Mouse (Mus musculus): Measurements from ENCODE around the gene Cdkal1. TPM values are rescaled to one million over a fixed set of nuclear protein-coding genes. Genes with fewer than 3 reads are reported as not detected.

The Cdkal1 gene
- polyA plus RNA-seq, 1 experiment from 2014 or later, result 35.1 TPM

- peaks cover 31% of the 10 kb centered on the region for H3K4me1 ChIP-seq (ENCODE audit: control insufficient read depth, insufficient read depth, low read length)
- WGBS, result 51% methylated on average over 6 of the region's 6 CpGs
Observed at GRCm38 (mm10) chr13:29368806-29369205, 486.7 kb downstream of the Cdkal1 start.

GRCm38 (mm10) chr13:29364901-29365625 lies 490.4 kb downstream of the Cdkal1 start:
- Histone ChIP-seq H3K4me1 (ENCODE audit: control insufficient read depth, insufficient read depth, low read length) (peaks cover 7% of the 10 kb centered on the region), H3K9ac (ENCODE audit: low read length) (no peak overlapping the region), H3K27me3 (ENCODE audit: control insufficient read depth, insufficient read depth, low read length) (no peaks in the 10 kb centered on the region), H3K4me2 (no peak overlapping the region), H3K27ac (ENCODE audit: low read depth, low read length) (no peak overlapping the region), H3K36me3 (ENCODE audit: control insufficient read depth, insufficient read depth, low read length) (no peaks in the 10 kb centered on the region), H3K4me3 (ENCODE audit: low read depth, low read length) (no peak overlapping the region), H3K9me3 (ENCODE audit: control insufficient read depth, low read length) (no peaks in the 10 kb centered on the region)
- DNase-seq (ENCODE audit: low spot score, missing footprints), result no peak
- ATAC-seq (ENCODE audit: low FRiP score), result no peak
- WGBS, result 90% methylated on average over 13 of the region's 13 CpGs

More at GRCm38 (mm10) chr13:29368806-29369205, 486.7 kb downstream of the Cdkal1 start:
- Histone ChIP-seq H3K4me2 (no peak overlapping the region), H3K9ac (ENCODE audit: low read length) (no peak overlapping the region), H3K27ac (ENCODE audit: low read depth, low read length) (no peak overlapping the region), H3K9me3 (ENCODE audit: control insufficient read depth, low read length) (no peaks in the 10 kb centered on the region), H3K4me3 (ENCODE audit: low read depth, low read length) (no peak overlapping the region), H3K36me3 (ENCODE audit: control insufficient read depth, insufficient read depth, low read length) (no peaks in the 10 kb centered on the region), H3K27me3 (ENCODE audit: control insufficient read depth, insufficient read depth, low read length) (no peaks in the 10 kb centered on the region)
- no peak for DNase-seq (ENCODE audit: low spot score, missing footprints)
- no peak for ATAC-seq (ENCODE audit: low FRiP score)

- 41% methylated on average over 6 of the region's 6 CpGs for WGBS
- no peak for ATAC-seq (ENCODE audit: low FRiP score)
- Histone ChIP-seq H3K36me3 (ENCODE audit: control insufficient read depth, insufficient read depth, low read length) (no peaks in the 10 kb centered on the region), H3K4me1 (ENCODE audit: control insufficient read depth, insufficient read depth, low read length) (peaks cover 4% of the 10 kb centered on the region), H3K27me3 (ENCODE audit: control insufficient read depth, insufficient read depth, low read length) (no peaks in the 10 kb centered on the region), H3K27ac (ENCODE audit: low read depth, low read length) (no peak overlapping the region), H3K4me3 (ENCODE audit: low read depth, low read length) (no peak overlapping the region), H3K4me2 (no peak overlapping the region), H3K9ac (ENCODE audit: low read length) (no peak overlapping the region), H3K9me3 (ENCODE audit: control insufficient read depth, low read length) (no peaks in the 10 kb centered on the region)
- DNase-seq (ENCODE audit: low spot score, missing footprints), result no peak
Observed at GRCm38 (mm10) chr13:29364009-29364408, 491.5 kb downstream of the Cdkal1 start.

GRCm38 (mm10) chr13:29361842-29362241 lies 493.6 kb downstream of the Cdkal1 start:
- no peak overlapping the region for H3K4me2 ChIP-seq
- H3K4me3 ChIP-seq (ENCODE audit: low read depth, low read length), result no peak overlapping the region
- ATAC-seq (ENCODE audit: low FRiP score) (no peak), DNase-seq (ENCODE audit: low spot score, missing footprints) (peak; percentile 70)
- no peak overlapping the region for H3K9ac ChIP-seq (ENCODE audit: low read length)
- no peaks in the 10 kb centered on the region for H3K36me3 ChIP-seq (ENCODE audit: control insufficient read depth, insufficient read depth, low read length)
- no peak overlapping the region for H3K27ac ChIP-seq (ENCODE audit: low read depth, low read length)
- no peaks in the 10 kb centered on the region; the same call in 1 of the 2 replicates for H3K4me1 ChIP-seq (ENCODE audit: control insufficient read depth, insufficient read depth, low read length)
- 90% methylated on average over 4 of the region's 4 CpGs for WGBS
- H3K27me3 ChIP-seq (ENCODE audit: control insufficient read depth, insufficient read depth, low read length), result no peaks in the 10 kb centered on the region
- no peaks in the 10 kb centered on the region for H3K9me3 ChIP-seq (ENCODE audit: control insufficient read depth, low read length)

GRCm38 (mm10) chr13:29360899-29361298 lies 494.6 kb downstream of the Cdkal1 start:
- no peaks in the 10 kb centered on the region for H3K9me3 ChIP-seq (ENCODE audit: control insufficient read depth, low read length)
- H3K4me3 ChIP-seq (ENCODE audit: low read depth, low read length), result no peak overlapping the region
- WGBS, result 85% methylated on average over 10 of the region's 10 CpGs
- H3K4me2 ChIP-seq, result no peak overlapping the region
- H3K27me3 ChIP-seq (ENCODE audit: control insufficient read depth, insufficient read depth, low read length), result no peaks in the 10 kb centered on the region
- no peak overlapping the region for H3K27ac ChIP-seq (ENCODE audit: low read depth, low read length)
- ATAC-seq (ENCODE audit: low FRiP score) (no peak), DNase-seq (ENCODE audit: low spot score, missing footprints) (no peak)
- H3K4me1 ChIP-seq (ENCODE audit: control insufficient read depth, insufficient read depth, low read length), result peaks cover 4% of the 10 kb centered on the region
- no peak overlapping the region for H3K9ac ChIP-seq (ENCODE audit: low read length)
- no peaks in the 10 kb centered on the region for H3K36me3 ChIP-seq (ENCODE audit: control insufficient read depth, insufficient read depth, low read length)

- ATAC-seq (ENCODE audit: low FRiP score) (no peak), DNase-seq (ENCODE audit: low spot score, missing footprints) (no peak)
- Histone ChIP-seq H3K4me2 (no peak overlapping the region), H3K9me3 (ENCODE audit: control insufficient read depth, low read length) (no peaks in the 10 kb centered on the region), H3K4me3 (ENCODE audit: low read depth, low read length) (no peak overlapping the region), H3K4me1 (ENCODE audit: control insufficient read depth, insufficient read depth, low read length) (peaks cover 10% of the 10 kb centered on the region), H3K27me3 (ENCODE audit: control insufficient read depth, insufficient read depth, low read length) (no peaks in the 10 kb centered on the region), H3K9ac (ENCODE audit: low read length) (no peak overlapping the region), H3K36me3 (ENCODE audit: control insufficient read depth, insufficient read depth, low read length) (no peaks in the 10 kb centered on the region), H3K27ac (ENCODE audit: low read depth, low read length) (no peak overlapping the region)
- WGBS, result 72% methylated on average over 1 of the region's 1 CpGs
Observed at GRCm38 (mm10) chr13:29359341-29359740, 496.1 kb downstream of the Cdkal1 start.

- no peaks in the 10 kb centered on the region for H3K27me3 ChIP-seq (ENCODE audit: control insufficient read depth, insufficient read depth, low read length)
- DNase-seq (ENCODE audit: low spot score, missing footprints) (no peak), ATAC-seq (ENCODE audit: low FRiP score) (no peak)
- H3K4me2 ChIP-seq, result no peak overlapping the region
- H3K4me1 ChIP-seq (ENCODE audit: control insufficient read depth, insufficient read depth, low read length), result peaks cover 10% of the 10 kb centered on the region
- WGBS, result 86% methylated on average over 5 of the region's 5 CpGs
- H3K4me3 ChIP-seq (ENCODE audit: low read depth, low read length), result no peak overlapping the region
- H3K36me3 ChIP-seq (ENCODE audit: control insufficient read depth, insufficient read depth, low read length), result no peaks in the 10 kb centered on the region
- H3K27ac ChIP-seq (ENCODE audit: low read depth, low read length), result no peak overlapping the region
- H3K9me3 ChIP-seq (ENCODE audit: control insufficient read depth, low read length), result no peaks in the 10 kb centered on the region
- H3K9ac ChIP-seq (ENCODE audit: low read length), result no peak overlapping the region
Observed at GRCm38 (mm10) chr13:29357483-29357882, 498.0 kb downstream of the Cdkal1 start.

GRCm38 (mm10) chr13:29356158-29356485 lies 499.4 kb downstream of the Cdkal1 start:
- no peaks in the 10 kb centered on the region for H3K36me3 ChIP-seq (ENCODE audit: control insufficient read depth, insufficient read depth, low read length)
- H3K4me1 ChIP-seq (ENCODE audit: control insufficient read depth, insufficient read depth, low read length), result peaks cover 10% of the 10 kb centered on the region
- H3K9ac ChIP-seq (ENCODE audit: low read length), result no peak overlapping the region
- H3K27me3 ChIP-seq (ENCODE audit: control insufficient read depth, insufficient read depth, low read length), result no peaks in the 10 kb centered on the region
- no peak for DNase-seq (ENCODE audit: low spot score, missing footprints)
- no peaks in the 10 kb centered on the region for H3K9me3 ChIP-seq (ENCODE audit: control insufficient read depth, low read length)
- no peak overlapping the region for H3K4me2 ChIP-seq
- ATAC-seq (ENCODE audit: low FRiP score), result no peak; the same call in 1 of the 2 replicates
- H3K27ac ChIP-seq (ENCODE audit: low read depth, low read length), result no peak overlapping the region; the same call in 1 of the 2 replicates
- no peak overlapping the region for H3K4me3 ChIP-seq (ENCODE audit: low read depth, low read length)
- 40% methylated on average over 10 of the region's 10 CpGs for WGBS

GRCm38 (mm10) chr13:29355484-29356157 lies 499.9 kb downstream of the Cdkal1 start:
- H3K4me2 ChIP-seq, result no peak overlapping the region
- no peak overlapping the region for H3K4me3 ChIP-seq (ENCODE audit: low read depth, low read length)
- no peaks in the 10 kb centered on the region for H3K36me3 ChIP-seq (ENCODE audit: control insufficient read depth, insufficient read depth, low read length)
- H3K9me3 ChIP-seq (ENCODE audit: control insufficient read depth, low read length), result no peaks in the 10 kb centered on the region
- H3K27ac ChIP-seq (ENCODE audit: low read depth, low read length), result no peak overlapping the region; the same call in 1 of the 2 replicates
- no peaks in the 10 kb centered on the region for H3K27me3 ChIP-seq (ENCODE audit: control insufficient read depth, insufficient read depth, low read length)
- 66% methylated on average over 3 of the region's 3 CpGs for WGBS
- DNase-seq (ENCODE audit: low spot score, missing footprints) (no peak), ATAC-seq (ENCODE audit: low FRiP score) (no peak)
- H3K4me1 ChIP-seq (ENCODE audit: control insufficient read depth, insufficient read depth, low read length), result peaks cover 10% of the 10 kb centered on the region
- H3K9ac ChIP-seq (ENCODE audit: low read length), result no peak overlapping the region; the same call in 1 of the 2 replicates
